Mouse (Mus musculus): ENCODE results near the gene Camta1.

DNA sequence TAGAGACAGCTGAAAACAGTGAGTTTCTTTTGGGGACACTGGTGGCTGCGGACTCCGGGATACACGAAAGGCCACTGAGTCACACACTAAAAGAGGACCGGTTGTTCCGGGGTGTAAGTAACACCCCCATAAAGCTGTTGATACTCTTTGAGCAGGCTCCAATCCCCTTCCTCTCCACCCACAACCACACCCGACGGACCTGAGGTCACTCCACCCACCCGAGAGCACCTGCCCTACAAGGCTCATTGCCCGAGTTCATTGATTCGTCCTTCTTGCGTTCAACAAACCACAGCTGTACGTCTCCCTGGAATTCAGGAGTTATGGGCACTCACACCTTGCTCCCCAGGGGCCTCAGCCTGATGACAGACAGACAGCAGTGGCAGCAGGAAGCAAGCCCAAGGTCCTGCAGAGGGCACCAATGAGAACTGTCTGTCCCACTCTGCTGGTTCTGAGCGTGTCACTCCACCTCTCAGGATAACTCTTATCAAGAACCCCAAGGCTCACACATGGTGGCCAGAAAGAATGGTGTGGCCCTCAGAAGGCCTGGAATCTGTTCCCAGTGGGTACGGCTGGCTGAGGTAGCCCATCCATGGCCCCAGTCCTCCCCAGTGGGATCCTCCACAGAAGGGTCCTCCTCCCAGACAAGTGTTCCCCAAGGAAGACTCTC lies 158.5 kb downstream of the Camta1 start:
- TF ChIP-seq FLI1 (IDR thresholded peaks at IDR 0.05; ENCODE audit: low read length) (no peak), GATA1 (IDR thresholded peaks at IDR 0.05; ENCODE audit: borderline replicate concordance, low read length) (no peak)
